8 mouse cellular contexts compared by ENCODE assay signal in genomic region chr17:8147439-8148316, GRCm38 (mm10). TPM values are rescaled to one million over a fixed set of nuclear protein-coding genes. Genes with fewer than 3 reads are reported as not detected.
DNase-seq lines count a peak whose midpoint lies in the region; ATAC-seq and TF ChIP-seq lines count a peak whose summit lies in the region.
"Not testable (repeated sequence)": the region's sequence is repeated elsewhere in the genome, so short reads cannot be mapped to it uniquely, and the experiment has no call there.

Gene Gm49673 (minus strand): TSS chr17:8147788.
Gene Rnaset2a (minus strand): TSS chr17:8148097.

- H3K9me3 ChIP-seq in embryonic facial prominence, embryonic 14.5 days (ENCODE audit: control insufficient read depth, low read length); heart, embryonic 10.5 days; intestine, postnatal 0 days (ENCODE audit: control insufficient read depth); liver, embryonic 12.5 days (replicated peaks); midbrain, embryonic 15.5 days: not testable (repeated sequence)

- peak within 1 kb of the TSS; percentile 49 for H3K4me2 ChIP-seq in embryonic facial prominence, embryonic 14.5 days (ENCODE audit: low read depth, low read length)
- H3K4me2 ChIP-seq in intestine, postnatal 0 days (replicated peaks; ENCODE audit: low read depth) = peak within 1 kb of the TSS; percentile 66
- peak within 1 kb of the TSS; percentile 72 for H3K4me2 ChIP-seq in liver, embryonic 12.5 days
- H3K4me2 ChIP-seq in midbrain, embryonic 15.5 days = peak within 1 kb of the TSS; percentile 70

- not testable (repeated sequence) for H3K36me3 ChIP-seq in embryonic facial prominence, embryonic 14.5 days (ENCODE audit: control insufficient read depth, insufficient read depth, low read length); heart, embryonic 10.5 days; intestine, postnatal 0 days (ENCODE audit: control insufficient read depth, insufficient read depth); liver, embryonic 12.5 days; midbrain, embryonic 15.5 days (replicated peaks)

- H3K27ac ChIP-seq in embryonic facial prominence, embryonic 14.5 days (replicated peaks; ENCODE audit: low read depth, low read length); intestine, postnatal 0 days (ENCODE audit: low read depth, low read length); liver, embryonic 12.5 days; midbrain, embryonic 15.5 days: not testable (repeated sequence)
- H3K27ac ChIP-seq in heart, embryonic 10.5 days = peak within 1 kb of the TSS; percentile 79; the same call in 1 of the 2 replicates

- peak; percentile 37 for DNase-seq in 416B (ENCODE audit: low read depth)
- peak; percentile 67 for DNase-seq in adrenal gland, postnatal 14 days
- not testable (repeated sequence) for DNase-seq in embryonic facial prominence, embryonic 14.5 days (ENCODE audit: low spot score)
- peak; percentile 76 for DNase-seq in heart, embryonic 10.5 days (ENCODE audit: low spot score)
- peak; percentile 43 to 68 for DNase-seq in spleen, postnatal 4 days (ENCODE audit: low spot score in 2 of 2)

- peak within 1 kb of the TSS; percentile 65 for H3K9ac ChIP-seq in embryonic facial prominence, embryonic 14.5 days (ENCODE audit: low read depth, low read length)
- peak within 1 kb of the TSS; percentile 50 for H3K9ac ChIP-seq in intestine, postnatal 0 days (ENCODE audit: low read depth, low read length)
- H3K9ac ChIP-seq in liver, embryonic 12.5 days = peak within 1 kb of the TSS; percentile 78
- peak within 1 kb of the TSS; percentile 58 for H3K9ac ChIP-seq in midbrain, embryonic 15.5 days

- peak within 1 kb of the TSS; percentile 52 for H3K4me3 ChIP-seq in embryonic facial prominence, embryonic 14.5 days (ENCODE audit: low read depth, low read length)
- peak within 1 kb of the TSS; percentile 59 for H3K4me3 ChIP-seq in heart, embryonic 10.5 days
- H3K4me3 ChIP-seq in intestine, postnatal 0 days (ENCODE audit: low read depth, low read length) = peak within 1 kb of the TSS; percentile 49
- H3K4me3 ChIP-seq in liver, embryonic 12.5 days = peak within 1 kb of the TSS; percentile 67
- H3K4me3 ChIP-seq in midbrain, embryonic 15.5 days = peak within 1 kb of the TSS; percentile 48

- not testable (repeated sequence) for H3K27me3 ChIP-seq in embryonic facial prominence, embryonic 14.5 days (replicated peaks; ENCODE audit: control insufficient read depth, insufficient read depth, low read length); heart, embryonic 10.5 days (ENCODE audit: insufficient read depth, poor library complexity, severe bottlenecking); intestine, postnatal 0 days (replicated peaks; ENCODE audit: control insufficient read depth, insufficient read depth, low read length); liver, embryonic 12.5 days (replicated peaks); midbrain, embryonic 15.5 days (replicated peaks)

- peak; percentile 98 for ATAC-seq in embryonic facial prominence, embryonic 14.5 days (ENCODE audit: low read depth)
- peak; percentile 99 for ATAC-seq in intestine, postnatal 0 days
- ATAC-seq in liver, embryonic 12.5 days = peak; percentile 98
- peak; percentile 96 for ATAC-seq in midbrain, embryonic 15.5 days (replicated peaks)

- not testable (repeated sequence) for H3K4me1 ChIP-seq in embryonic facial prominence, embryonic 14.5 days (ENCODE audit: control insufficient read depth, insufficient read depth, low read length); heart, embryonic 10.5 days; intestine, postnatal 0 days (replicated peaks; ENCODE audit: control insufficient read depth, insufficient read depth, low read length); liver, embryonic 12.5 days; midbrain, embryonic 15.5 days

- WGBS in embryonic facial prominence, embryonic 14.5 days = 1% methylated on average over 22 of the region's 67 CpGs
- WGBS in heart, embryonic 10.5 days = under 1% methylated on average over 47 of the region's 67 CpGs
- under 1% methylated on average over 44 of the region's 67 CpGs for WGBS in intestine, postnatal 0 days
- WGBS in liver, embryonic 12.5 days (ENCODE audit: insufficient replicate concordance) = under 1% methylated on average over 47 of the region's 67 CpGs
- under 1% methylated on average over 51 of the region's 67 CpGs for WGBS in midbrain, embryonic 15.5 days

- not testable (repeated sequence) for TF ChIP-seq CTCF in intestine, postnatal 0 days (IDR thresholded peaks at IDR 0.05; ENCODE audit: low read depth)

RNA-seq across cellular contexts. Expression of gene Gm49673, which starts in this region (rescaled TPM):
- 0.26 TPM in 1 of 2 replicates, not detected in the other for total RNA-seq in adrenal gland, postnatal 14 days (2021)
- polyA plus RNA-seq in embryonic facial prominence, embryonic 14.5 days (2014; fragmentation: Nextera tagmentation; extraction: Ambion mirVana) = not detected in 2 replicates
- polyA plus RNA-seq in heart, embryonic 10.5 days (2016; fragmentation: Nextera tagmentation; extraction: Ambion mirVana) = 0.10 TPM in 1 of 2 replicates, not detected in the other
- 0.08 TPM in 1 of 2 replicates, not detected in the other for polyA plus RNA-seq in intestine, postnatal 0 days (2015; fragmentation: Nextera tagmentation; extraction: Ambion mirVana)
- not detected in 2 replicates for polyA plus RNA-seq in liver, embryonic 12.5 days (2016; fragmentation: Nextera tagmentation; extraction: Ambion mirVana)
- polyA plus RNA-seq in midbrain, embryonic 15.5 days (2015; fragmentation: Nextera tagmentation; extraction: Ambion mirVana) = 0.18 and 0.61 TPM in 2 replicates

RNA-seq across cellular contexts. Expression of gene Rnaset2a, which starts in this region (rescaled TPM):
- 39.2 and 40.7 TPM in 2 replicates for total RNA-seq in adrenal gland, postnatal 14 days (2021)
- polyA plus RNA-seq in embryonic facial prominence, embryonic 14.5 days (2014; fragmentation: Nextera tagmentation; extraction: Ambion mirVana) = 28.4 and 33.9 TPM in 2 replicates
- 25.0 and 30.2 TPM in 2 replicates for polyA plus RNA-seq in heart, embryonic 10.5 days (2016; fragmentation: Nextera tagmentation; extraction: Ambion mirVana)
- polyA plus RNA-seq in intestine, postnatal 0 days (2015; fragmentation: Nextera tagmentation; extraction: Ambion mirVana) = 49.5 and 53.3 TPM in 2 replicates
- 16.6 and 17.0 TPM in 2 replicates for polyA plus RNA-seq in liver, embryonic 12.5 days (2016; fragmentation: Nextera tagmentation; extraction: Ambion mirVana)
- 9.9 and 10.8 TPM in 2 replicates for polyA plus RNA-seq in midbrain, embryonic 15.5 days (2015; fragmentation: Nextera tagmentation; extraction: Ambion mirVana)
